Mouse (Mus musculus) heart, postnatal 0 days (tissue): Measurements from ENCODE around the gene Gm49383.

ENCODE experiments used
- CTCF ChIP-seq: IDR thresholded peaks from 2 replicates; pipeline ENCODE4 v1.5.1; 2016; ENCODE audit warnings: antibody characterized with exemption, control low read depth, low read depth
- EP300 ChIP-seq: IDR thresholded peaks from 2 replicates; pipeline ENCODE4 v1.6.1; 2016; ENCODE audit warnings: antibody characterized with exemption, low read depth

GRCm38 (mm10) chr12:69227776-69228466 lies 31.0 kb upstream of the Gm49383 start, which contains the start of gene Pole2:
- TF ChIP-seq CTCF, result no peak
- no peak for TF ChIP-seq EP300
